Mouse (Mus musculus) fat pad, adult 2 months (tissue): ENCODE measurements around the gene Zfp352.
"Not testable (repeated sequence)": the region's sequence is repeated elsewhere in the genome, so short reads cannot be mapped to it uniquely, and the experiment has no call there.

Experiments
- DNase-seq: peaks from one replicate; pipeline ENCODE4 v3.0.0-alpha.2; 2011; ENCODE audit warnings: low read depth, low spot score; ENCODE audit errors: extremely low read depth

Gene Zfp352

GRCm38 (mm10) chr4:90218520-90218919 is at the start of gene Zfp352:
Gene Zfp352 (plus strand): TSS chr4:90218820.
- no peak for DNase-seq

- DNase-seq: no peak
Observed at GRCm38 (mm10) chr4:90170890-90171483, 47.6 kb upstream of the Zfp352 start.

DNA sequence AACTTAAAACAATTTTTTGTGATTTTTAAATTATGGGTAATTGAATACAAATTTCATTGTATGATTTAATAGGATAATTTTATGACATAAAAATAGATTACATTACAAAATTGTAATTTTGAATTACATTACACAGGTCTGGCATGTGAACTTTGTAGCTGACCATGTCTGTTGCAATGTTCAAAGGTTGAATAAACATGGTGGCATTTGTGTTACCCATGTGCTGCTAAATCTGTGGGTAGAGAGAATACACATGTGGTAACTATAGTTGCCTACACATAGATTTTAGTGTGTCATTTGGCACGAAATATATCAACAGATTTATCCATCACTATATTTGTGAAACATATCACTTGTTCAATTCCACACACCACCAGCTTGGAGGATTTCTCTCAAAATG is 44.6 kb upstream of the Zfp352 start:
- no peak for DNase-seq

GRCm38 (mm10) chr4:90203421-90203820 is 15.2 kb upstream of the Zfp352 start:
- no peak for DNase-seq

DNA sequence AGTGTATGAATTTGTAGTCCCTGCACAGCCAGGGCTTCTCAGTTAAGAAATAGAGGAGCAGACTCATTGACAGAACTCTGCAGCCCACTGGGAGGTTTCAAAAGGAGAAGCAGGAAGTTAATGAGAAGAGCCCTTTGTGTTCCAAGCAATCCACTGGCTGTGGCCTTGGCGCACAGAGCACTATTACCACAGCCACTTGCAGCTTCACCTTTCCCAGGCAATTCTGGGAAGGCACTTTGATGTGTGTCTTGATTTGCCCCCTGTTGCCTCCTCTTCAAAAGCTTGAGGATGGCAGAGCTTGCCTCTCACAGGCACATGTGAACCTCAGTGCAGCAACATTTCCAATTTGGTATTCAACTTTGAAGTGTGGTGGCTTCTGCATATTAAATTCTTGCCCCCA is 7.1 kb upstream of the Zfp352 start:
- no peak for DNase-seq

- no peak for DNase-seq
Observed at GRCm38 (mm10) chr4:90212076-90212475, 6.5 kb upstream of the Zfp352 start.

GRCm38 (mm10) chr4:90235646-90236045 is 17.0 kb downstream of the Zfp352 start:
- not testable (repeated sequence) for DNase-seq

- no peak for DNase-seq
Observed at GRCm38 (mm10) chr4:90269781-90270180, 51.2 kb downstream of the Zfp352 start.
